Mouse (Mus musculus) embryonic stem cell, embryonic (primary cell): Measurements from ENCODE around the gene Arhgap30.

ENCODE experiments used
- CTCF ChIA-PET, 4 experiments: fragments of 300-600 bp in 2 of 4; fragments of 350-600 bp in 2 of 4; sonication (Branson Sonifier 250); formaldehyde crosslinking; loops; one replicate each; lab custom pipeline; 2022; ENCODE audit warnings: inconsistent platforms in 2 of 4; lab: Charles Lee
- POLR2A ChIA-PET, 4 experiments: fragments of 300-600 bp in 2 of 4; fragments of 350-600 bp in 2 of 4; sonication (Branson Sonifier 250); formaldehyde crosslinking; loops; one replicate each; lab custom pipeline; 2022; ENCODE audit warnings: antibody characterized with exemption in 4 of 4, inconsistent platforms in 1 of 4; lab: Charles Lee

Arhgap30 gene

DNA sequence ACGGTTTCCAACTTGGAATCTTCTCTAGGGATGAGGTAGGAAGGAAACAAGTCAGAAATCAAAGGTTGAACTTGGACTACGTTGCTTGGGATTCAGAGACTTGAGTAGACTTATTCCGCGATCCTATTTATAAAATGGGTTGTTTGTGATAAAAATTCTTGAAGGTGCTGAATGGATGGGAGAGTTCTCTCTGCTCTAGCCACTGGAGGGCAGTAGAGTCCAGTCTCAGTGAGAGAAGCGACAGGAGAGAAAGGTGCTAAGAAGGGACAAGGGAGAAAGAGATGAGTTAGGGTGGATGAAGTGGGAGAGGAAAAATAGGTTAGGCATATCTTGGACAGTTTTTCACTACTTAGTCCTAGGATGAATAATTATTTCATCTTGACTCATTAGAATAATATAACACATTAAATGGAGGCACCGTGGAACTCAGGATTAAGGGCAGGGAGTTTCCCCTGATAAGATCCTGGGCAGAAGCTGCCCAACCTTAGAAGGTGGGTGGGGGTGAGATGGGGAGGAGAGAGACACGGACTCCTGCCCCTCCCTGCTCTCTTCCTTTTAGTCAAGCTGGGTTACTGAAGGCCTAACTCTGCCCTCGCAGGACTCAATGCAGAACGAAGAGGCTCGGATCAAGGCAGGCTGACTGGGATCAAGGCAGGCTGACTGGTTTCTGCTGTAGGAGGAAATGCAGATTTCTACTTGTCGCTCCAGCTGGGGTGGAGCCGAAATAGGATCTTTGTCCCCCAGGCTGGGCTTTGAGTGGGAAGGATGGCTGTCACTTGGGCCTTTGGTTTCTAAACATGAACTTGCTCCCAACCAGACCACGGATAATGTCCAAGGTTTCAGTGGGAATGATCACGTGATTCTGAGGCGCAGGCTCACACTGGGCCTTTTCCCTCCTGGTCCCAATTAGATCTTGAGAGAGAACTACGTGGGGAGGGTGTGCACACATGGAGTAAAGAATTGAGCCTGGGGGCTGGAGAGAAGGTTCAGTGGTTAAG is 27.3 kb upstream of the Arhgap30 start:
- CTCF ChIA-PET: interaction anchor here (0.5 to 6.6 kb wide), 41 partner anchors 8 to 466 kb away, joined by 3 to 67 read pairs (median 4); partner anchors contain the start of genes Nectin4 (in 2 of the 4), Nit1 (in 2 of the 4), Pfdn2 (in 2 of the 4) and Arhgap30 (in 1 of the 4)
- POLR2A ChIA-PET: interaction anchor here in 3 of 4 experiments (0.6 to 9.2 kb wide), 74 partner anchors 9 to 1452 kb away, joined by 3 to 90 read pairs (median 5); partner anchors contain the start of genes Alyref2 (in 3 of the 3), B4galt3 (in 3 of the 3), Dedd (in 2 of the 3) and F11r (in 2 of the 3)

GRCm38 (mm10) chr1:171365934-171366333 is 22.8 kb upstream of the Arhgap30 start:
- POLR2A ChIA-PET: interaction anchor here in 3 of 4 experiments (0.7 to 1.9 kb wide), 13 partner anchors 9 to 137 kb away, joined by 3 to 5 read pairs (median 3); partner anchors contain the start of genes Nit1 (in 2 of the 3) and Pfdn2 (in 2 of the 3)

GRCm38 (mm10) chr1:171369845-171370556 is 18.8 kb upstream of the Arhgap30 start, which contains the start of gene Nectin4:
Gene Nectin4, plus strand, starts transcription at chr1:171370099.
- ChIA-PET CTCF (interaction anchor here in 3 of 4 experiments (0.5 to 6.0 kb wide), 9 partner anchors 9 to 107 kb away, joined by 3 to 43 read pairs (median 4); partner anchors contain the start of gene Klhdc9 (in 2 of the 3)), POLR2A (interaction anchor here in 2 of 4 experiments (0.5 to 3.9 kb wide), 16 partner anchors 8 to 265 kb away, joined by 3 to 22 read pairs (median 4); partner anchors contain the start of genes Dedd (in 2 of the 2), Klhdc9 (in 2 of the 2) and Alyref2 (in 1 of the 2))

More at GRCm38 (mm10) chr1:171365934-171366333, 22.8 kb upstream of the Arhgap30 start:
- CTCF ChIA-PET: interaction anchor here in 2 of 4 experiments (0.6 to 2.0 kb wide), 3 partner anchors 14 to 104 kb away, joined by 3 to 10 read pairs (median 3); no protein-coding TSS in a partner anchor

- CTCF ChIA-PET: interaction anchor here in 2 of 4 experiments (0.6 to 6.0 kb wide), 8 partner anchors 12 to 129 kb away, joined by 3 to 43 read pairs (median 4); partner anchors contain the start of genes Klhdc9 (in 2 of the 2), Nit1 (in 1 of the 2) and Pfdn2 (in 1 of the 2)
- POLR2A ChIA-PET: interaction anchor here in 3 of 4 experiments (0.6 to 3.9 kb wide), 18 partner anchors 9 to 322 kb away, joined by 3 to 22 read pairs (median 4); partner anchors contain the start of genes Klhdc9 (in 3 of the 3), Usf1 (in 2 of the 3), Arhgap30 (in 1 of the 3) and B4galt3 (in 1 of the 3)
These were observed 15.9 kb upstream of the Arhgap30 start for GRCm38 (mm10) chr1:171372880-171373279.

DNA sequence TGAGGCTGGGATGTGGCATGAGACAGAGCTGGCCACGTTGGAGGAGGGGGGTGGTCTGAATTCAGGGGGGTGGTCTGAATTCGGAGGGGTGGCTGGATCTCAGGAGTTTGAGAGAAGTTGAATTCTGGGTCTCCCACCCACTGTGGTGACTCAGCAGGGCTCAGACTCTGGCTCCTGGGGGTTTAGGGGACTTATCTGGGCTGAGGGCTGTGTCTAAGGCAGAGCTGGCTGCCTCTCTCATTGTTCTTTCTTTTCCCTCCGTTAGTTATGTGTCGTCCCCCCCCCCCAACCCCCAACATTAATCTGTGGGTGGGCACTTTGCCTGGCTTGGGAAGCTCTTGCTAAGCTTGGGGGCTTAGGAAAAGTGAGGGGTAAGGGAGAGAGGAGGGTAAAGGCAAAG is 14.8 kb upstream of the Arhgap30 start:
- CTCF ChIA-PET: interaction anchor here in 3 of 4 experiments (0.6 to 6.0 kb wide), 9 partner anchors 11 to 128 kb away, joined by 3 to 43 read pairs (median 4); partner anchors contain the start of genes Klhdc9 (in 2 of the 3) and Arhgap30 (in 1 of the 3)

GRCm38 (mm10) chr1:171375646-171376097 is 13.1 kb upstream of the Arhgap30 start:
- ChIA-PET POLR2A (interaction anchor here in 2 of 4 experiments (0.7 to 1.8 kb wide), 9 partner anchors 8 to 127 kb away, joined by 3 to 7 read pairs (median 4); partner anchors contain the start of gene Klhdc9 (in 1 of the 2)), CTCF (interaction anchor here in 2 of 4 experiments (0.7 to 1.4 kb wide), 3 partner anchors 9 to 180 kb away, joined by 3 to 6 read pairs (median 4); partner anchors contain the start of gene Pcp4l1 (in 1 of the 2))

More for the DNA sequence above, 14.8 kb upstream of the Arhgap30 start:
- POLR2A ChIA-PET: interaction anchor here in 3 of 4 experiments (0.6 to 3.9 kb wide), 22 partner anchors 8 to 1962 kb away, joined by 3 to 22 read pairs (median 4); partner anchors contain the start of genes Klhdc9 (in 2 of the 3), Nit1 (in 2 of the 3), Pfdn2 (in 2 of the 3) and Dedd (in 1 of the 3)

GRCm38 (mm10) chr1:171378298-171378697 is 10.5 kb upstream of the Arhgap30 start:
- ChIA-PET POLR2A (interaction anchor here in 1 of 4 experiments (0.8 to 1.3 kb wide), 4 partner anchors 10 to 48 kb away, joined by 3 to 4 read pairs (median 3); partner anchors contain the start of genes Nit1 and Pfdn2), CTCF (interaction anchor here in 1 of 4 experiments (1.0 kb wide), 1 partner anchor 9 kb away, joined by 3 read pairs; no protein-coding TSS in a partner anchor)

DNA sequence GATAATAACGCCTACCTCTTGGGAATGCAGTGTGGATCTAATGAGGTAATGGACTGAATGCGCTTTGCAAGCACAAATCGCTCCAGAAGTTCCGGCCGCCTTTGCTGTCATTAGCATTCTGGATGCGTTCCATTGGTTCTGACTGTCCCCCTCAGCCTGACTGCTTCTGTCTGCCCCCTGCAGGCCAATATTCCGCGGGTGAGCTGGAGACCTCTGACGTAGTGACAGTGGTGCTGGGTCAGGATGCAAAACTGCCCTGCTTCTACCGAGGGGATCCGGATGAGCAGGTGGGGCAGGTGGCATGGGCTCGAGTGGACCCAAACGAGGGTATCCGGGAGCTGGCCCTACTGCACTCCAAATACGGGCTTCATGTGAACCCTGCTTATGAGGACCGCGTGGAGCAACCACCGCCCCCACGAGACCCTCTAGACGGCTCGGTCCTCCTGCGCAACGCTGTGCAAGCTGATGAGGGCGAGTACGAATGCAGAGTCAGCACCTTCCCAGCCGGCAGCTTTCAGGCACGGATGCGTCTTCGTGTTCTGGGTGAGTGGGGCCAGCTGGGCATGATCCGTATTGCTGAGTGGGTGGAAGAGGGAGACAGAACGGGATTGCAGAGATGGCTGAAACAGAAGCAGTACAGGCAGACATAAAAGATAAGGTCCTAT is 8.7 kb upstream of the Arhgap30 start:
- CTCF ChIA-PET: interaction anchor here (0.5 to 2.4 kb wide), 36 partner anchors 9 to 985 kb away, joined by 3 to 15 read pairs (median 4); partner anchors contain the start of genes Nectin4 (in 2 of the 4), Adamts4 (in 1 of the 4), F11r (in 1 of the 4) and Klhdc9 (in 1 of the 4)
- POLR2A ChIA-PET: interaction anchor here in 3 of 4 experiments (0.6 to 2.2 kb wide), 24 partner anchors 9 to 122 kb away, joined by 3 to 12 read pairs (median 3); partner anchors contain the start of genes Klhdc9 (in 2 of the 3), Arhgap30 (in 1 of the 3), B4galt3 (in 1 of the 3) and Nectin4 (in 1 of the 3)

DNA sequence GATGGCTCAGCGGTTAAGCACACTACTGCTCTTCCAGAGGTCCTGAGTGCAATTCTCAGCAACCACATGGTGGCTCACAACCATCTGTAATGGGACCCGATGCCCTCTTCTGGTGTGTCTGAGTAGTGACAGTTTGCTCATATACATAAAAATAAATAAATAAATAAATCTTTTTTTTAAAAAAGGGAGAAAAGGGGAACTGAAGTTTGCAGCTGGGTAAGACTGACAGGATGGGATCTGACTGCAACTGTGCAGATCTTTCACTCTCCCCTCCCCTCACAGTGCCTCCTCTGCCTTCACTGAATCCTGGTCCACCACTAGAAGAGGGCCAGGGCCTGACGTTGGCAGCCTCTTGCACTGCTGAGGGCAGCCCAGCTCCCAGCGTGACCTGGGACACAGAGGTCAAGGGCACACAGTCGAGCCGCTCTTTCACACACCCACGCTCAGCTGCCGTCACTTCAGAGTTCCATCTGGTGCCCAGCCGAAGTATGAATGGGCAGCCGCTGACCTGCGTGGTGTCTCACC is 6.6 kb upstream of the Arhgap30 start:
- ChIA-PET CTCF (interaction anchor here in 2 of 4 experiments (1.0 kb wide), 2 partner anchors 21 to 122 kb away, joined by 3 read pairs; no protein-coding TSS in a partner anchor), POLR2A (interaction anchor here in 2 of 4 experiments (0.6 to 1.7 kb wide), 6 partner anchors 8 to 819 kb away, joined by 3 to 6 read pairs (median 3); no protein-coding TSS in a partner anchor)

- CTCF ChIA-PET: interaction anchor here (0.6 to 1.4 kb wide), 12 partner anchors 9 to 1000 kb away, joined by 3 to 9 read pairs (median 4); partner anchors contain the start of genes Klhdc9 (in 1 of the 4) and Usf1 (in 1 of the 4)
- POLR2A ChIA-PET: interaction anchor here (0.7 to 3.9 kb wide), 20 partner anchors 9 to 118 kb away, joined by 3 to 25 read pairs (median 4); partner anchors contain the start of genes Klhdc9 (in 3 of the 4), F11r (in 1 of the 4), Nit1 (in 1 of the 4) and Pfdn2 (in 1 of the 4)
These were observed 4.4 kb upstream of the Arhgap30 start for GRCm38 (mm10) chr1:171384361-171384760.

GRCm38 (mm10) chr1:171385171-171385570 is 3.6 kb upstream of the Arhgap30 start:
- POLR2A ChIA-PET: interaction anchor here in 3 of 4 experiments (0.5 to 3.9 kb wide), 17 partner anchors 10 to 162 kb away, joined by 3 to 25 read pairs (median 5); partner anchors contain the start of genes Klhdc9 (in 3 of the 3), B4galt3 (in 1 of the 3), F11r (in 1 of the 3) and Nit1 (in 1 of the 3)
- CTCF ChIA-PET: interaction anchor here in 3 of 4 experiments (0.5 to 1.4 kb wide), 8 partner anchors 16 to 384 kb away, joined by 3 to 8 read pairs (median 4); partner anchors contain the start of genes Adamts4 (in 1 of the 3) and Klhdc9 (in 1 of the 3)

DNA sequence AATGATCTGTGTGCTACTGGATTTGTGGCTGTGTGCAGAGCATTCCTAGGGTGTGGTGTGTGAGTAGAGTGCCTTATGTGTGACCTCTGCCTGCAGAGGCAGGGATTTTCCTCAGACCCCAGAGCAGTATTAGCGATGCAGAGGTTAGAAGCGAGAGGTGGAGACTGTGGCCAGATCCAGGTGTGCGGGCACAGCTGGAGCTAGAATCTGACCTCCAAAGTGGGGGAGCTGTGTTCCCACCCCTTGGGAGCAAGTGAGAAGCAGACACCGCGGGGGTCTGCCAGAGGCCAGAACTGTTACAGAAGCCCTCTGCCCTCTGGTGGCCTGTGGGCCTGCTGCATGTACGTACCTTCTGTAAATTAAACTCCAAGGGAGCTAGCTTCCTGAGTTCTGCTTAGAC is 1.7 kb upstream of the Arhgap30 start:
- POLR2A ChIA-PET: interaction anchor here in 3 of 4 experiments (0.5 to 2.0 kb wide), 10 partner anchors 9 to 115 kb away, joined by 3 to 7 read pairs (median 4); partner anchors contain the start of genes Klhdc9 (in 3 of the 3) and Usf1 (in 1 of the 3)
- CTCF ChIA-PET: interaction anchor here (0.5 to 2.2 kb wide), 28 partner anchors 9 to 282 kb away, joined by 3 to 10 read pairs (median 4); partner anchors contain the start of genes Klhdc9 (in 3 of the 4), F11r (in 1 of the 4), Nectin4 (in 1 of the 4) and Usf1 (in 1 of the 4)

- POLR2A ChIA-PET: interaction anchor here (0.5 to 2.9 kb wide), 38 partner anchors 8 to 273 kb away, joined by 3 to 18 read pairs (median 4); partner anchors contain the start of genes Klhdc9 (in 3 of the 4), Usf1 (in 3 of the 4), F11r (in 2 of the 4) and Ppox (in 1 of the 4)
- CTCF ChIA-PET: interaction anchor here in 2 of 4 experiments (0.6 to 2.2 kb wide), 6 partner anchors 10 to 174 kb away, joined by 3 to 7 read pairs (median 4); partner anchors contain the start of gene Ppox (in 1 of the 2)
These were observed 1.3 kb downstream of the Arhgap30 start for GRCm38 (mm10) chr1:171390101-171390500.

GRCm38 (mm10) chr1:171401821-171402220 is 13.1 kb downstream of the Arhgap30 start:
- ChIA-PET CTCF (interaction anchor here in 2 of 4 experiments (1.1 to 2.2 kb wide), 3 partner anchors 12 to 42 kb away, joined by 3 to 5 read pairs (median 3); no protein-coding TSS in a partner anchor), POLR2A (interaction anchor here in 3 of 4 experiments (0.6 to 3.5 kb wide), 20 partner anchors 8 to 285 kb away, joined by 3 to 38 read pairs (median 4); partner anchors contain the start of genes Klhdc9 (in 2 of the 3), Usf1 (in 2 of the 3), Alyref2 (in 1 of the 3) and Arhgap30 (in 1 of the 3))
